Mouse (Mus musculus): ENCODE results near the gene Ccdc186. TPM values are rescaled to one million over a fixed set of nuclear protein-coding genes. Genes with fewer than 3 reads are reported as not detected.
A peak's percentile ranks its signal among the peaks of the same experiment; 100 is the strongest.
"Not testable (repeated sequence)": the region's sequence is repeated elsewhere in the genome, so short reads cannot be mapped to it uniquely, and the experiment has no call there.

Gene Ccdc186
- polyA plus RNA-seq, 1 experiment from 2014 or later: 28.0 TPM

- not testable (repeated sequence) for H3K4me3 ChIP-seq (ENCODE audit: low read length); H3K27ac ChIP-seq (ENCODE audit: low read length); ATAC-seq (ENCODE audit: low read depth); H3K9ac ChIP-seq (ENCODE audit: low read length); H3K9me3 ChIP-seq (ENCODE audit: control insufficient read depth, low read length); H3K36me3 ChIP-seq (ENCODE audit: control insufficient read depth, insufficient read depth, low read length); H3K27me3 ChIP-seq (ENCODE audit: control insufficient read depth, insufficient read depth, low read depth, low read length); H3K4me2 ChIP-seq (ENCODE audit: low read depth, low read length)
- peaks cover 24% of the 10 kb centered on the region for H3K4me1 ChIP-seq (replicated peaks; ENCODE audit: control insufficient read depth, insufficient read depth, low read length)
- 91% methylated on average over 7 of the region's 7 CpGs for WGBS
These were observed 43.5 kb downstream of the Ccdc186 start for GRCm38 (mm10) chr19:56778532-56778931.

DNA sequence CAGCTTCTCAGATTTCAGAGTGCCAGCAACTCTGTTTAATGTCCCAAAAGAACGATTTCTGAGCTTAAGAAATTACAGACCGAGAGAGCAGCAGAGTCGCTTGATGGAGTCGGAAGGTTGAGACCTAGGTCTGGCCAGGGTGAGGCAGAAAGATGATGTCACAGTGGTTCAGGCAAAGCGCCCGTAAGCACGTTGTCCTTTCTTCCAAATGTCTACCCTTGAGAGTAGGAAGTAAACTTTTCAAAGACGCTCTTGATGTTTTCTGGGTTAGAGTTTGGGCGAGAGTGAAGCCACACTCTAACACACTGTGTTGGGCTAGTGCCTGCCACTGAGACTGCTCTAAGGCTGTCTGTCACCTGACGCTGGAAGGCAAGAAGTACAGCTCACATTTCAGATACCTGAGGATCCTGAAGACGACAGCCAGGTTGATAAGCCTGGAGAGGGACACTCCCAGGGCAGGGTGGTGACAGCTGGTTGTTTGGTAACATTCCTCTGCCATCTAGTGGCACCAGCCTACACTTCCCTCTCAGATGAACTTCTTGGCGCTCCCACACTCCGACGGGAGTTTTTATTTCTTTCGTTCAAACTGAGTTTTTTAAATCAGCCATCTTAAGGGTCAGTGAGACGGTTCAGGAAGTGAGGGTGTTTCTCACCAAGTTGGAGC, 45.1 kb downstream of the Ccdc186 start:
- peaks cover 24% of the 10 kb centered on the region for H3K4me1 ChIP-seq (replicated peaks; ENCODE audit: control insufficient read depth, insufficient read depth, low read length)
- H3K27ac ChIP-seq (ENCODE audit: low read length): no peak overlapping the region
- ATAC-seq (ENCODE audit: low read depth): peak; percentile 69
- WGBS: 13% methylated on average over 16 of the region's 16 CpGs
- H3K27me3 ChIP-seq (ENCODE audit: control insufficient read depth, insufficient read depth, low read depth, low read length): 0 out of 2 replicates have a peak, but pooled peaks cover 3% of the 10 kb centered on the region
- no peaks in the 10 kb centered on the region for H3K9me3 ChIP-seq (ENCODE audit: control insufficient read depth, low read length)
- H3K4me3 ChIP-seq (ENCODE audit: low read length): 0 out of 2 replicates have a peak overlapping the region, but pooled peaks have one; percentile 8
- H3K4me2 ChIP-seq (ENCODE audit: low read depth, low read length): peak overlapping the region; percentile 65
- H3K9ac ChIP-seq (ENCODE audit: low read length): no peak overlapping the region
- no peaks in the 10 kb centered on the region for H3K36me3 ChIP-seq (ENCODE audit: control insufficient read depth, insufficient read depth, low read length)

GRCm38 (mm10) chr19:56775893-56776718, 45.9 kb downstream of the Ccdc186 start:
- ATAC-seq (ENCODE audit: low read depth): peak; percentile 61; the same call in 1 of the 2 replicates
- peak overlapping the region; percentile 65 for H3K4me2 ChIP-seq (ENCODE audit: low read depth, low read length)
- 5% methylated on average over 18 of the region's 18 CpGs for WGBS
- peak overlapping the region; percentile 59 for H3K9ac ChIP-seq (ENCODE audit: low read length)
- no peaks in the 10 kb centered on the region for H3K36me3 ChIP-seq (ENCODE audit: control insufficient read depth, insufficient read depth, low read length)
- H3K4me3 ChIP-seq (ENCODE audit: low read length): peak overlapping the region; percentile 36
- H3K27ac ChIP-seq (ENCODE audit: low read length): no peak overlapping the region
- H3K4me1 ChIP-seq (replicated peaks; ENCODE audit: control insufficient read depth, insufficient read depth, low read length): peaks cover 24% of the 10 kb centered on the region
- H3K9me3 ChIP-seq (ENCODE audit: control insufficient read depth, low read length): no peaks in the 10 kb centered on the region
- 0 out of 2 replicates have a peak, but pooled peaks cover 3% of the 10 kb centered on the region for H3K27me3 ChIP-seq (ENCODE audit: control insufficient read depth, insufficient read depth, low read depth, low read length)

DNA sequence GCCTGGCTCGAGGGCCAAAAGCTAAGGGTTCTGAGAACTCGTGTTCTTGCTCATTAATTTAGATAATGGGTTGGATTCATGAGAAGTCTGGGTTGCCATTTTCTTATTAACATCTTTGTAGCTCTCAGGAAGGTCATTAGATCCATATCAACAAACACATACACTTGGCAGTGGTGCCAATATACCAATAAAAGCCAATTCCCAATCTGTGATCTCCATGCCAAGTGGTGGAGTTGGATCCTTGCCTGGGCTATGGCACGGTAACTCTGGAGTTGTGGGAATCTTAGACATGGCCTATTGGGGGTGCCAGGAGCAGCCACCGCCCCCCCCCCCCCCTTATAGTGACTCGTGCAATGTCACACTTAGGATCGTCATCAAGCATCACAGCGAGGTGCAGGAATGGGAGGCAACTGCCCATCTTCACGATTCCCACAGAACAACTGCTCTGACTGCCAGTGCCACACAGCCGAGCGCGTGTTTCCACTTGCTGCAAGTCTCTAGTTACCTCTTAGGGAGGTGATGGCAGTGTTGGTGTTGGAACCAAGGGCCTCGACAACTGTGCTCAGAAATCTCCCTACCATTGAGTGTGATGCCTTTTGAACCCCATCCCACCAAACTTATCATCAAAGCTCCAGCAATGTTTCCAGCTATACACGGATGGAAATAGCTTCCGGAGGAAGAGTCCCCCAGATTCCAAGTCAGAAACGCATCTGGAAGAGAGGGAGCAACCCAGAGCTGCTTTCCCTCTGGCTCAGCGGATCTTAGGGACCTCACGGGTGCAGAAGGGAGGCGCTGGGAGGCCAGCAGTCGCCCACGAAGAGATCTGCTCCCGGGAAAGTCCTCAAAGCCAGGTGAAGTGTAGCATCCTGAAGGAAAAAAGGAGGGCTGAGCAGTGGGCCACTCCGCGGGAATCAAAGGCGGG, 46.8 kb downstream of the Ccdc186 start:
- no peak for ATAC-seq (ENCODE audit: low read depth)
- Histone ChIP-seq H3K4me2 (ENCODE audit: low read depth, low read length) (peak overlapping the region; percentile 65), H3K36me3 (ENCODE audit: control insufficient read depth, insufficient read depth, low read length) (no peaks in the 10 kb centered on the region), H3K27ac (ENCODE audit: low read length) (no peak overlapping the region; the same call in 1 of the 2 replicates), H3K4me3 (ENCODE audit: low read length) (peak overlapping the region; percentile 36), H3K9ac (ENCODE audit: low read length) (peak overlapping the region; percentile 59), H3K27me3 (ENCODE audit: control insufficient read depth, insufficient read depth, low read depth, low read length) (0 out of 2 replicates have a peak, but pooled peaks cover 3% of the 10 kb centered on the region), H3K9me3 (ENCODE audit: control insufficient read depth, low read length) (no peaks in the 10 kb centered on the region), H3K4me1 (replicated peaks; ENCODE audit: control insufficient read depth, insufficient read depth, low read length) (peaks cover 24% of the 10 kb centered on the region)
- 27% methylated on average over 24 of the region's 24 CpGs for WGBS

DNA sequence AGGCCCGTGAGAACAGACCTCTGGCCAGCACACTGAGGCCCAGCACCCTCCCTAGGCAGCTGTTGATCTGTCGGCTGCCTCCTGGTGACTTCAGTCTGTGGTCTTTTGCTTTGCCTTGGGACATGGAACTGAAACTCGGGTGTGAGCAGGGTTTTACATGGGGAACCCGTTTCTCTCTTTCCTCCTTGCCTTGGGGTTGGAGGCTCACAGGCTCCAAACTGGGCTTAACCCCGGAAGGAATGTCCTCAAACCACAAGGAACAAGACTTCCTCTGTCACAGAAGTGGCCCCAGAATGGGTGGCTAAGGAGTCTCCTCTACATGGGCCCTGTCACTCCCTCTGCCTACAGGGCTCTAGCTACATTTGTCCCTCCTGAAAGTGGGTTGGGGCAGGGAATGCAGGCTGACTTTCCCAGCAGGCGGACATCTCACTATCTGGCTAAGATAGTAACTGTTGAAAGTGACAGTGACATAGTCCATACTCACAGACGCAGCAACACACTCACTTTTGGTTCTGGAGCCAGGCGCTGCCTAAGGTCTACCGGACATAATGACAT, 47.5 kb downstream of the Ccdc186 start:
- H3K4me1 ChIP-seq (replicated peaks; ENCODE audit: control insufficient read depth, insufficient read depth, low read length): peaks cover 24% of the 10 kb centered on the region
- H3K9ac ChIP-seq (ENCODE audit: low read length): no peak overlapping the region; the same call in 1 of the 2 replicates
- no peak overlapping the region for H3K4me3 ChIP-seq (ENCODE audit: low read length)
- no peaks in the 10 kb centered on the region for H3K9me3 ChIP-seq (ENCODE audit: control insufficient read depth, low read length)
- ATAC-seq (ENCODE audit: low read depth): peak; percentile 80
- no peaks in the 10 kb centered on the region for H3K36me3 ChIP-seq (ENCODE audit: control insufficient read depth, insufficient read depth, low read length)
- peak overlapping the region; percentile 28; the same call in 1 of the 2 replicates for H3K27ac ChIP-seq (ENCODE audit: low read length)
- 56% methylated on average over 9 of the region's 9 CpGs for WGBS
- H3K4me2 ChIP-seq (ENCODE audit: low read depth, low read length): no peak overlapping the region
- 0 out of 2 replicates have a peak, but pooled peaks cover 3% of the 10 kb centered on the region for H3K27me3 ChIP-seq (ENCODE audit: control insufficient read depth, insufficient read depth, low read depth, low read length)

DNA sequence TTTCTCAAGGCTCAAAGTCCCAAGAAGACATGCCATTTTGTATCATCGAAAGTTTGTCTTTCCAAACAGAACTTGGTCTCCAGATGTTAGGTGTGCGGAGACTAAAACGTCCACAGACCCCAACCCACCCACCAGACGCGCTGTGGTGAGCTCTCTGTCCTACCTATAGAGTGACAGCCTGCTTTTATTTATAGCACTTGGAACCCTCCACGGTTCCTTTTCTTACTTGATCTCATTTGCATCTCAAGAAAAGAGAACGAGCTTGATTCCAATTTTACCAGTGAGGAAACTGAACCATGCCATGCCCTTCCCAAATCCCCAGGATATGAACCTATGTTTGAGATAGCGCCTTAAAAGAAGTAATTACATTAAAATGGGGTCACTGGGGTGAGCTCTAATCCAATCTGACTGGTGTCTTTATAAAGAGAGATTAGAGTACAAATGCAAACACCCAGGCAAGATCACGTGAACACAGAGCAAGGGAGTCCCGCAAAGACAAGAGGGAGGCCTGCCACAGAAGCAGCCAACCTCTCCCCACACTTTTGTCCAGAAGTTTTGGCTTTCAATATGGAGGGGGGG, 48.5 kb downstream of the Ccdc186 start:
- no peak overlapping the region for H3K4me2 ChIP-seq (ENCODE audit: low read depth, low read length)
- no peak overlapping the region for H3K4me3 ChIP-seq (ENCODE audit: low read length)
- H3K9ac ChIP-seq (ENCODE audit: low read length): no peak overlapping the region
- H3K4me1 ChIP-seq (replicated peaks; ENCODE audit: control insufficient read depth, insufficient read depth, low read length): peaks cover 24% of the 10 kb centered on the region
- H3K9me3 ChIP-seq (ENCODE audit: control insufficient read depth, low read length): no peaks in the 10 kb centered on the region
- ATAC-seq (ENCODE audit: low read depth): no peak
- H3K27ac ChIP-seq (ENCODE audit: low read length): no peak overlapping the region
- H3K36me3 ChIP-seq (ENCODE audit: control insufficient read depth, insufficient read depth, low read length): no peaks in the 10 kb centered on the region
- 0 out of 2 replicates have a peak, but pooled peaks cover 3% of the 10 kb centered on the region for H3K27me3 ChIP-seq (ENCODE audit: control insufficient read depth, insufficient read depth, low read depth, low read length)
- 78% methylated on average over 10 of the region's 10 CpGs for WGBS

DNA sequence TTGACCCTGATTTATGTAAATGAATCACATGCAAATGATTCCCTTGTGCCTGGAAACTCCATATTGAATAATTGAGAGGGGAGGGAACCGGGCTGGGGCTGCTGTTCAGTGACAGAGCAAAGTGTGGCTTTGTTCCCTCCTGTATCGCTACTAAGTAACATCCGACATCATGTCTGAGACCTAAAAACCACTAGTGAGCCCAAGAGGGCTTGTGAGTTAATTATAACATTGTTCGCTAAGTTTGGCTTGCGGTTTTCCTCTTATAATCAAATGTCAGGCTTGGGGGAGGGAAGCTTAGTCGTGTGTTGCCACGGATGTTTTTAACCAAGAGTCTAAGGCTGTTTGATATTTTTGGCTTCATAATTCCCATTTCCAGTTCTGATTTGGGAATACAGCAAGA, 49.8 kb downstream of the Ccdc186 start:
- H3K36me3 ChIP-seq (ENCODE audit: control insufficient read depth, insufficient read depth, low read length): no peaks in the 10 kb centered on the region
- H3K27ac ChIP-seq (ENCODE audit: low read length): no peak overlapping the region
- H3K4me2 ChIP-seq (ENCODE audit: low read depth, low read length): no peak overlapping the region
- no peaks in the 10 kb centered on the region for H3K9me3 ChIP-seq (ENCODE audit: control insufficient read depth, low read length)
- 0 out of 2 replicates have a peak, but pooled peaks cover 3% of the 10 kb centered on the region for H3K27me3 ChIP-seq (ENCODE audit: control insufficient read depth, insufficient read depth, low read depth, low read length)
- no peak for ATAC-seq (ENCODE audit: low read depth)
- WGBS: 75% methylated on average over 7 of the region's 7 CpGs
- no peak overlapping the region for H3K9ac ChIP-seq (ENCODE audit: low read length)
- H3K4me3 ChIP-seq (ENCODE audit: low read length): no peak overlapping the region
- H3K4me1 ChIP-seq (replicated peaks; ENCODE audit: control insufficient read depth, insufficient read depth, low read length): peaks cover 24% of the 10 kb centered on the region

- H3K4me3 ChIP-seq (ENCODE audit: low read length): no peak overlapping the region
- H3K27me3 ChIP-seq (ENCODE audit: control insufficient read depth, insufficient read depth, low read depth, low read length): no peaks in the 10 kb centered on the region
- 82% methylated on average over 9 of the region's 9 CpGs for WGBS
- ATAC-seq (ENCODE audit: low read depth): no peak
- H3K4me1 ChIP-seq (replicated peaks; ENCODE audit: control insufficient read depth, insufficient read depth, low read length): no peaks in the 10 kb centered on the region
- H3K9me3 ChIP-seq (ENCODE audit: control insufficient read depth, low read length): no peaks in the 10 kb centered on the region
- no peak overlapping the region for H3K4me2 ChIP-seq (ENCODE audit: low read depth, low read length)
- H3K9ac ChIP-seq (ENCODE audit: low read length): no peak overlapping the region
- H3K27ac ChIP-seq (ENCODE audit: low read length): no peak overlapping the region
- H3K36me3 ChIP-seq (ENCODE audit: control insufficient read depth, insufficient read depth, low read length): no peaks in the 10 kb centered on the region
These were observed 53.0 kb downstream of the Ccdc186 start for GRCm38 (mm10) chr19:56769024-56769423.
